Mouse (Mus musculus) liver, adult 2 months (tissue): Measurements from ENCODE around the gene Tbcc.

ENCODE experiments used
- CTCF ChIP-seq: fragments of 200-500 bp; IDR thresholded peaks from 2 replicates; pipeline ENCODE4 v1.5.1; 2011; ENCODE audit warnings: low read depth, low read length, control low read depth
- POLR2A ChIP-seq: fragments of 200-500 bp; IDR thresholded peaks from 2 replicates; pipeline ENCODE4 v1.6.1; 2011; ENCODE audit warnings: low read length, control low read depth; ENCODE audit not compliant: insufficient read depth; ENCODE audit errors: extremely low read depth

- TF ChIP-seq CTCF (no peak), POLR2A (no peak)
Observed at GRCm38 (mm10) chr17:46864566-46865195, 25.8 kb upstream of the Tbcc start.
